Mouse (Mus musculus): ENCODE results near the gene Rabif.

DNA sequence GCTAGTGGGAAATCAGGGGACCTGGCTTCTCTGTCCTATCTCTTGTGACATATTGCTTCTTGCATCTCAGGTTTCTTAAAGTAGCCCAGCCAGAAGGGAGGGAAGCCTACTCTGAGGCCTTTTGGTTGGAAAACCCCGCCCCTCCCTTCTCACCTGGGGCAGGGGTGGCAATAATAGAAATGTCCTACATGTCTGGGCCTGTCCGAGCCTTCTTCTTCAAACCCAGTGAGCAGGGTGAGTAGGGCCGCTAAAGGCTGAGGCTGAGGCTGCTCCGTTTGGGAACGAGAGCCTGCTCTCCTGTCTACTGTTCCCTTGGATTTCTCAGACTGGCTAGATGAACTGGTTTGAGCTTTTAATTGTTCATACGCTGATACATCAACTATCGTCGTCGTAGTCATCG, 46.2 kb downstream of the Rabif start:
- TF ChIP-seq CTCF (IDR thresholded peaks at IDR 0.05; ENCODE audit: low read depth, low read length) (no peak), POLR2A (IDR thresholded peaks at IDR 0.05; ENCODE audit: insufficient read depth, low read length) (no peak)

All from ES-Bruce4 (cell line).